Mouse (Mus musculus) embryonic fibroblast, embryonic 13.5 days (primary cell): ENCODE measurements around the gene Sumo2.

Experiments
- CTCF ChIP-seq: IDR thresholded peaks from 2 replicates; pipeline ENCODE4 v1.5.1; 2011; ENCODE audit warnings: mild to moderate bottlenecking, control low read depth, low read length, moderate library complexity, borderline replicate concordance; ENCODE audit not compliant: insufficient read depth
- POLR2A ChIP-seq: IDR thresholded peaks from 2 replicates; pipeline ENCODE4 v1.6.1; 2011; ENCODE audit warnings: low read depth, mild to moderate bottlenecking, control low read depth, low read length, moderate library complexity

GRCm38 (mm10) chr11:115522238-115522637 is 13.8 kb downstream of the Sumo2 start:
- TF ChIP-seq CTCF (no peak), POLR2A (no peak)
